Mouse (Mus musculus) embryonic fibroblast, embryonic 13.5 days (primary cell): ENCODE measurements around the gene Gm28635.

Source experiments
- CTCF ChIP-seq: IDR thresholded peaks from 2 replicates; pipeline ENCODE4 v1.5.1; 2011; ENCODE audit warnings: mild to moderate bottlenecking, control low read depth, low read length, moderate library complexity, borderline replicate concordance; ENCODE audit not compliant: insufficient read depth
- POLR2A ChIP-seq: IDR thresholded peaks from 2 replicates; pipeline ENCODE4 v1.6.1; 2011; ENCODE audit warnings: low read depth, mild to moderate bottlenecking, control low read depth, low read length, moderate library complexity

DNA sequence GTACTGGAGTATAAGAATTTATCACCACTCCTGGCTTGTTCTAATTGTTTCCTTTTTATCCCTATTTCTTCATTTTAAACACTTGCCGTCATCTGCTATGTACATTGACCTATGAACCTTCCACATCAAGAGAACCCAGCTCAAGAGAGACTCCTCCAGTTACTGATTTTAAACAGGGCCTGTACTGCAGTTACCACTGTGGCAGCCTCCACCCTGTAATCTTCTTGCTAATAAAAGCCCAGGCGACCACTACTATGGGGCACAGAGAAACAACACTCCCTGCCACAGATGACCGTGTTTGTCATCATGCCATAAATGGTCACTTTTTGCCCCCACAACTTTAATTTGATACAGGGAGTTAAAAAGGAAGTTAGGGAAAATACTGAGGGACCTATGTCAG is 50.8 kb downstream of the Gm28635 start:
- TF ChIP-seq CTCF (no peak), POLR2A (no peak)
